Mouse (Mus musculus) lung, embryonic 15.5 days (tissue): Measurements from ENCODE around the gene Gxylt2. TPM values are rescaled to one million over a fixed set of nuclear protein-coding genes. Genes with fewer than 3 reads are reported as not detected.

Source experiments
- polyA plus RNA-seq: library from polyadenylated mRNA; unstranded; fragments of >200 nt; fragmentation: Nextera tagmentation; extraction: Ambion mirVana; gene quantifications from 2 replicates; pipeline ENCODE4 v1.2.1, GENCODE M21; 2015

The Gxylt2 gene
- polyA plus RNA-seq, 1 experiment from 2014 or later: 3.9 TPM

Other genes starting within 250 kb of the Gxylt2 start
- 17.9 and 19.1 TPM in 2 replicates for gene Shq1, start 33.6 kb upstream of the Gxylt2 start, polyA plus RNA-seq
- gene Ppp4r2, start 128.9 kb downstream of the Gxylt2 start, polyA plus RNA-seq: 19.4 and 19.6 TPM in 2 replicates